Mouse (Mus musculus): ENCODE measurements around the gene Cldn15. TPM values are rescaled to one million over a fixed set of nuclear protein-coding genes. Genes with fewer than 3 reads are reported as not detected.

Gene Cldn15
- total and polyA plus RNA-seq, 3 experiments, result 7.3 to 13.3 (median 8.7) TPM

DNA sequence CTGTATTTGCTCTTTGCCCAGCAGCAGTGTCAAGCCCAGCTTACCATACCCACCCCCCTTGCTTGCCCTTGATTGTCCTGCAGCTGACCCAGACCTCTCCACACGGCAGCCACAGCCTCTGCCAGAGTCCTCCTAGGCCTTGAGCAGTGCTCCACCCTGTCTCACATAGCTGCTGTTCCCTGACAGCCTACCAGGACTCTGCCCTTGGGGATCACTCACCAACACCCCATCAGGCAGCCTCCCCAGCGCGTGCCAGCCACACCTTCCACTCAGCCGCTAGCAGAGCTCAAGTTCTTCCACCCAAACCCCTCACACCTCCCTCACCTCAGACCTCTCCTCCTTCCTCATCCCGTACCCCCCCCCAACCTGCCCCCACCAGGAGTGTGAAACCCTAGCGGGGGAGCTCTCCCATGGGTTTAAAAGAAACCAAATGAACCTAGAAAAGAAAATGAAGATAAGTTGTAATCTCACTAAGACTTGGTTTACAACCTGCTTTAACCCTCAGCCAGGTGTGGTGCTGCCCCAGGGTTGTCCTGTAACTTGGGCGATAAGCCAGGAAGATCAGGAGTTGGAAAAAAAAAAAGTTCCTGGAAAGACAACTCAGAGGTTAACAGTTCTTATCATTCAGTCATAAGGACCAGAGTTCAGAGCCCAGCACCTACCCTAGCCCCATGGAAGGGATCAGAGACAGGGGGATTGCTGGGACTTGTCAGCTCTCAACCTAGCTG is 42.5 kb upstream of the Cldn15 start:
- no peaks in the 10 kb centered on the region for H3K4me1 ChIP-seq (ENCODE audit: control insufficient read depth, insufficient read depth, low read length)
- intact Hi-C loops (cut with DNase I), result loop anchor here (10.0 kb wide), 1 partner anchor 181 kb away; no protein-coding TSS in a partner anchor

DNA sequence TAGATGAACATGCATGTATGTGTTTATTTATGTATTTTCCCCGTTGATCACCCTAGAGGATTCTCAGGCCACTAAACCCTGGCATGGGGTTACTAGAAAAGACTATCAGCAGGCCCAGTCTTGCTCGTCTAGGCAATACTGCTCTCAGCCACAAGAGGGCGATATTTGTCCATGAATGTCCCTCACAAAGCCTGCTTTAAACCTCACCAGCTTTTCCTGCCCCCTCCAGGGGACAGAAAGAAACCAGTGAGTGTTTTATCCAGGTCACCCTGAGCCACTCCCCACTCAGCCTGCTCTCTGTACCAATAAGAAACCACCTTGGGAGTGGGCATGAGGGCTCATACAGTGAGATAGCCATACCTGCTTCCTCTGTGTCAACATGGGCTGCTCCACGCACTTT is 37.3 kb upstream of the Cldn15 start:
- H3K27me3 ChIP-seq (ENCODE audit: control insufficient read depth, insufficient read depth, low read length), result no peaks in the 10 kb centered on the region
- intact Hi-C loops (cut with DNase I), result loop anchor here (1.0 to 10.0 kb wide), 2 partner anchors 42 to 176 kb away; no protein-coding TSS in a partner anchor
- H3K4me3 ChIP-seq, result no peak overlapping the region
- DNase-seq, result peak; percentile 72 to 84
- H3K27ac ChIP-seq, result no peak overlapping the region
- no peak for TF ChIP-seq POLR2A (IDR thresholded peaks at IDR 0.05; ENCODE audit: insufficient read depth, low read depth, low read length)
- peak; percentile 95 for TF ChIP-seq CTCF (IDR thresholded peaks at IDR 0.05)
- TF ChIP-seq EP300 (IDR thresholded peaks at IDR 0.05; ENCODE audit: insufficient read depth, low read depth, low read length), result peak; percentile 91
- no peaks in the 10 kb centered on the region for H3K79me2 ChIP-seq (replicated peaks; ENCODE audit: control insufficient read depth, insufficient read depth, low read length)
- H3K9ac ChIP-seq (ENCODE audit: low read depth, low read length), result no peak overlapping the region
- peaks cover 1% of the 10 kb centered on the region; the same call in 1 of the 2 replicates for H3K4me1 ChIP-seq (ENCODE audit: control insufficient read depth, insufficient read depth, low read length)
- 24% methylated on average over 4 of the region's 4 CpGs for WGBS
- no peaks in the 10 kb centered on the region for H3K36me3 ChIP-seq (ENCODE audit: control insufficient read depth, insufficient read depth, low read length)

More for the DNA sequence above, 42.5 kb upstream of the Cldn15 start:
- DNase-seq, result no peak
- no peak overlapping the region for H3K4me3 ChIP-seq
- no peaks in the 10 kb centered on the region for H3K27me3 ChIP-seq (ENCODE audit: control insufficient read depth, insufficient read depth, low read length)
- no peak overlapping the region for H3K27ac ChIP-seq
- WGBS, result 62% methylated on average over 7 of the region's 7 CpGs
- TF ChIP-seq POLR2A (IDR thresholded peaks at IDR 0.05; ENCODE audit: insufficient read depth, low read depth, low read length), result no peak
- TF ChIP-seq EP300 (IDR thresholded peaks at IDR 0.05; ENCODE audit: insufficient read depth, low read depth, low read length), result no peak
- TF ChIP-seq CTCF (IDR thresholded peaks at IDR 0.05), result no peak
- H3K79me2 ChIP-seq (replicated peaks; ENCODE audit: control insufficient read depth, insufficient read depth, low read length), result no peaks in the 10 kb centered on the region
- no peak overlapping the region for H3K9ac ChIP-seq (ENCODE audit: low read depth, low read length)
- H3K36me3 ChIP-seq (ENCODE audit: control insufficient read depth, insufficient read depth, low read length), result no peaks in the 10 kb centered on the region

DNA sequence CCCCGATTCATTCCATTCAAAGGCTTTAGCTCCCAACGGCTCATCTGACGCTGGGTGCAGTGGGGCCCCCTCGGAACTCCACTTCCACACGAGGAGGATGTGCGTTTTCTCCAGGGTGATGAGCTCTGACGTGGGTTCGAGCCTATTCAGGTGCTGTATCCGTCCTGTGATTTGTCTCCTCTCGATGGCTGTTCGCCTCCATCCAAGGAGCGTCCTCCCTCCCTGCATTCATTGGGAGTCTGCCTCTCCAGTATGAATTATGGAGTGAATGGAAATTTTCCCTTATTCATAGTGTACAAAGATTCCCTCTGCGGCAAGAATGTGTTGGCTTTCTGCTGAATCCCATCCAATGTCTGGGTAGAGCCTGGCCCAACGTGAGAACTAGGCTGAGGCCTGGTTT is 34.5 kb upstream of the Cldn15 start:
- H3K27ac ChIP-seq, result no peak overlapping the region
- no peaks in the 10 kb centered on the region for H3K27me3 ChIP-seq (ENCODE audit: control insufficient read depth, insufficient read depth, low read length)
- no peak for TF ChIP-seq EP300 (IDR thresholded peaks at IDR 0.05; ENCODE audit: insufficient read depth, low read depth, low read length)
- TF ChIP-seq CTCF (IDR thresholded peaks at IDR 0.05), result no peak
- no peak for TF ChIP-seq POLR2A (IDR thresholded peaks at IDR 0.05; ENCODE audit: insufficient read depth, low read depth, low read length)
- WGBS, result 85% methylated on average over 14 of the region's 14 CpGs
- peaks cover 1% of the 10 kb centered on the region; the same call in 1 of the 2 replicates for H3K4me1 ChIP-seq (ENCODE audit: control insufficient read depth, insufficient read depth, low read length)
- H3K9ac ChIP-seq (ENCODE audit: low read depth, low read length), result no peak overlapping the region
- H3K36me3 ChIP-seq (ENCODE audit: control insufficient read depth, insufficient read depth, low read length), result no peaks in the 10 kb centered on the region
- no peak for DNase-seq
- intact Hi-C loops (cut with DNase I), result no loop called here
- H3K79me2 ChIP-seq (replicated peaks; ENCODE audit: control insufficient read depth, insufficient read depth, low read length), result no peaks in the 10 kb centered on the region
- no peak overlapping the region for H3K4me3 ChIP-seq

DNA sequence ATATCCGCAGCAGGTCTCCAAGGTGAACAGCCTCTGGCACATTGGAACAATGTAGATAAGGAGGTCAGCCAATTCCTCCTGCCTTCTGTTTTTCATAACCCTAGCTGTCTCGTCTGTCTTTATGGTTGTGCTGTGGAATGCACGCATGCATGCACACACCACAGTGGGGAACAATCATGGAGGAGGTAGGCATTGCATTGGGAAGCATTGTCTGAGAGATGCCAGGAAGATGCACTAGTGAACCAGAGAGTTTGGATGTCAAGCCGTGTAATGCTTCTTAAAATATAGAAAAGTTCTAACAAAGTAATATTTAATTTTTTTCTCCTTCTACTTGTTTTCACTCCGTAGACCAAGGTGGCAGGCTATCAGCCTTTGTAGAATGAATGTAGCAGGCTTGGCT is 33.5 kb upstream of the Cldn15 start:
- TF ChIP-seq EP300 (IDR thresholded peaks at IDR 0.05; ENCODE audit: insufficient read depth, low read depth, low read length) (no peak), POLR2A (IDR thresholded peaks at IDR 0.05; ENCODE audit: insufficient read depth, low read depth, low read length) (no peak)
- no peak overlapping the region for H3K9ac ChIP-seq (ENCODE audit: low read depth, low read length)
- 74% methylated on average over 5 of the region's 5 CpGs for WGBS

DNA sequence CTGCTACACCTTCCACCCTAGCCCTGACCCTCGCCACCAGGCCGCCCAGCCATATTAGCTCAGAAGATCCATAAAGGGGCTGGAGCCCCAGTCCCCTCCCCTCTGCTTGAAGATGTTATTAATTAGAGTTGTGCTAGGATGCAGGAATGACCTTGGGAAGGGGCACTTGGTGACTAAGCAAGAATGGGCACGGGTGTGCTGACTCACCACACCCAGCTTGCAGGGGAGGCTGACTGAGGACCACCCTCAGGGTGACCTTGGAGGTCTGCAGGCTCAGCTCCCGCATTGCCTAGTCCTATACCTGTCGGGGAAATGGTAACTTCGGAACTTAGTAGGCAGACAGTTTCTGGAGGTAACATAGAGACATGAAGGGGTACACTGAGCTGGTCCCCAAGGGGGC is 32.5 kb upstream of the Cldn15 start:
- DNase-seq, result no peak
- H3K27me3 ChIP-seq (ENCODE audit: control insufficient read depth, insufficient read depth, low read length), result no peaks in the 10 kb centered on the region
- H3K4me3 ChIP-seq, result no peak overlapping the region
- 91% methylated on average over 6 of the region's 6 CpGs for WGBS
- H3K79me2 ChIP-seq (replicated peaks; ENCODE audit: control insufficient read depth, insufficient read depth, low read length), result no peaks in the 10 kb centered on the region
- peaks cover 1% of the 10 kb centered on the region; the same call in 1 of the 2 replicates for H3K4me1 ChIP-seq (ENCODE audit: control insufficient read depth, insufficient read depth, low read length)
- no peak for TF ChIP-seq POLR2A (IDR thresholded peaks at IDR 0.05; ENCODE audit: insufficient read depth, low read depth, low read length)
- no peak for TF ChIP-seq CTCF (IDR thresholded peaks at IDR 0.05)
- no peak for TF ChIP-seq EP300 (IDR thresholded peaks at IDR 0.05; ENCODE audit: insufficient read depth, low read depth, low read length)
- no peak overlapping the region for H3K9ac ChIP-seq (ENCODE audit: low read depth, low read length)
- H3K36me3 ChIP-seq (ENCODE audit: control insufficient read depth, insufficient read depth, low read length), result no peaks in the 10 kb centered on the region
- H3K27ac ChIP-seq, result no peak overlapping the region
- intact Hi-C loops (cut with DNase I), result no loop called here

More for the DNA sequence above, 33.5 kb upstream of the Cldn15 start:
- intact Hi-C loops (cut with DNase I), result no loop called here
- Histone ChIP-seq H3K79me2 (replicated peaks; ENCODE audit: control insufficient read depth, insufficient read depth, low read length) (no peaks in the 10 kb centered on the region), H3K36me3 (ENCODE audit: control insufficient read depth, insufficient read depth, low read length) (no peaks in the 10 kb centered on the region), H3K27me3 (ENCODE audit: control insufficient read depth, insufficient read depth, low read length) (no peaks in the 10 kb centered on the region), H3K4me3 (no peak overlapping the region), H3K27ac (no peak overlapping the region), H3K4me1 (ENCODE audit: control insufficient read depth, insufficient read depth, low read length) (peaks cover 1% of the 10 kb centered on the region; the same call in 1 of the 2 replicates)
- no peak for DNase-seq

Data from heart, adult 2 months (tissue).